Mouse (Mus musculus) layer of hippocampus, adult 9-10 months (tissue): ENCODE measurements around the gene Card14.
"Not testable (repeated sequence)": the region's sequence is repeated elsewhere in the genome, so short reads cannot be mapped to it uniquely, and the experiment has no call there.

Experiments used
- DNase-seq: peaks from one replicate; pipeline ENCODE4 v3.0.0; 2022; ENCODE audit warnings: low spot score

Card14 gene

DNA sequence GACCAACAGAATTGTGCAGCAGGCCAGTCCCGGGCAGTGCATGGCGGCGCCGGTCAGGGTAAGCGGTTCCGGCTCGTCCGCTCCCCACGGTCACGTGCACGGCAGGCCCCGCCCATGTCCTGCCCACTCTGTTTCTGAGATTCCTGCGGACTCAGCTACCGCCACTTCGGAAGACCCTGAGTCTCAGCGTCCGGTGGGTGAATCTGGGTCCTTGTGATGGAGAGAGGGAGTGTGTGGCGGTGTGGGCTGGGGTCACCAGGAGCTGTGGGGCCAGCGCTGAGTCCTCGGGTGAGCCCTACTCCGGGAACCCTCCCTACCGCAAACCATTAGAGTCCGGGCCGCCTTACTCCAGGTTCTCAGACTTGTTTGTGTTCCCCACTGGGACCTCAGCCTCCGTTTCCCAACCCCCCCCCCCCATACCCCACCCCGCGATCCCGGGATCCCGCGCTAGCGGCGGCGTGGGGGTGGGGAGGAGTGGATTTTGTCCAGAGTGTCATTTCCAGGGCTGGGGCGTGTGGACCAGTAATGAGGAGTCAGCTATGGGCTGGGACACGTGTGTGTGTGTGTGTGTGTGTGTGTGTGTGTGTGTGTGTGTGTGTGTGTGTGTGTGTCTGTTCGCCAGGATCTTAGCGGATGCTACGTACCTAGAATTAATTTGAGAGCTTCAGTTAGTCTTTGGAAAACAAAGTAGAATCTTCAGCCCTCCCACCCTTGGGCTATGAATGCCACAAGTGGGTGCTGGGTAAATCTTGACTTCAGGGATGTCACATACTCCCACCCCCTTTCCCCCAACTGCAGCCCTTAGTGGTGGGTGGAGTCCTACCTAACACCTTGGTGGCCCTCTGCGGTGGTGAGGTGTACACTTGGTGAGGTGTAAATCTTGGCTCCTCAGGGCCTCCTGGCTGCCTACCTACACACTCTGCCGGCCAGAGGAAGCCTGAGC is 48.1 kb downstream of the Card14 start, which contains the start of the genes Sgsh and Slc26a11:
Gene Sgsh (minus strand): TSS at position 94 of the 943 bp plus-strand sequence.
Gene Slc26a11 (plus strand): TSS at position 115 of the 943 bp plus-strand sequence.
- DNase-seq = peak; percentile 29

DNA sequence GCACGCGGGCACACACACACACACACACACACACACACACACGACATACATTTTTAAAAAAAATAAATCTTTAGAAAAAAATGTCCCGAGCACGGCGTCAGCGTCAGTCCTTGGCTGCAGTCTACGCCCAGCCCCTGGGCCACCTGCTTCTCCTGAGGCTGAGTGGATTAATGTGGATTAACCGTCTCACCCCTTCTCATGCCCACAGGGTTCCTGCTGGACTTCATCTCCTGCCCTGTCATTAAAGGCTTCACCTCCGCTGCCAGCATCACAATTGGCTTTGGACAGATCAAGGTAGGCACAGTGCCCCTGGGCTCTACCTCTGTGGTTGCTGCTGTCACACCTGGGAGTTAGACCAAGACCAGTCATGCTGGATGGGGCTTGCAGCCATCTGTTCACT is 51.5 kb downstream of the Card14 start:
- no peak for DNase-seq

DNA sequence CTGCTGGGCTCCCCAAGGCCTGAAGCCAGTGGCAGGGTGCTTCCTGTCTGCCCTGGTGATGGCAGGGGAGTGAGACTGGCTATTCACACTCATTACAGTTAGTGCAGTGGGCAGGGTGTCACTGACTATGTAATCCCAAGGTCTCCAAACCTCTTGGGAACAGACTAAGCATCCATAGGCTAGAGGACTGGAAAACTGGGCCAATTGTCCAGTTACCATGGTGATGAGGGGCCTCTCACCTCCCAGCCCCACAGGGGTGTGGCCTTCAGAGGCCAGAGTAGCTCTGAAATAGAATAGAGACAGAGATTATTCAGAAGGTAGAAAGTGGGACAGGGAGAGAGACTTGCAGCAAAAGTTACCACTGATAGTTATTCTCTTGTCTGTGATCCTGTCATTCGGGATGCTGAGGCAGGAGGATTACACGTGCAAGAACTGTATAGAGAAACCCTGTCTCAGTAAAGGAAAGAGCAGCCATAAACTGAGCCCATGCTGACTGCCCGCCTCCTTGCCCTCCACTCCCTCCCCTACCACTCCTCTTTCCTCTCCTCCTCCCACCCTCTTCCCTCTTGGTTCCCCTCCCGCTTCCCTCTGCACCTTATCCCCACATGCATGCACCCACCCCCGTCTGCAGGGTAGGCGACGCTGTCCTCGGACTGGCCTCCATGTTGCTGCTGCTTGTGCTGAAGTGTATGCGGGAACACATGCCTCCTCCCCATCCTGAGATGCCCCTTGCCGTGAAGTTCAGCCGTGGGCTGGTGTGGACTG is 55.4 kb downstream of the Card14 start:
- DNase-seq = no peak

DNA sequence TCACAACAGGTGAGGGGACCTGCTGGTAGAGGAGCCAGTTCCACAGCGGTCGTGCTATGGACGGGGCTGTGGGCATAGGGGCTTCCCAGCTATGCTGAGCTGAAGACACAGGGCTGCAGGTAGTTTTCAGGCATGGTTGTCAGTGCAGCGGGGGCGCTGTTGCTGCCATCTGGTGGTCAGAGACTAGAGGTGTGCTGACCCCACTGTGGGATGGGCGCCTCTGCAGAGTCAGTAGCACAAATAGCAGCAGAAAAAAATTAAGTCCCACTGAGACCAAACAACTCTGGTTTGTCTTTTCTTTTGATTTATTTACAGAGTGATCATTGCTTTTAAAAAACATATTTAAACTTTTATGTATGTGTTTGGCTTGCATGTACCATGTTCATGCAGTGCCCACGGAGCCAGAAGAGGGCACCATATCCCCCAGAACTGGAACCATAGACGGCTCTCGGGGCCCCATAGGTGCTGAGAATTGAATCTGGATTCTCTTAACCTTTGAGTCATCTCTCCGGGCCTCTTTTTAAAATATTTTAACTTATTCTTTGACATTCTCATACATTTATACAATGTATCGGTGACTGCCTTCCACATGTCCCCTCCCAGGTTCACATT is 56.1 kb downstream of the Card14 start:
- peak; percentile 46 for DNase-seq

DNA sequence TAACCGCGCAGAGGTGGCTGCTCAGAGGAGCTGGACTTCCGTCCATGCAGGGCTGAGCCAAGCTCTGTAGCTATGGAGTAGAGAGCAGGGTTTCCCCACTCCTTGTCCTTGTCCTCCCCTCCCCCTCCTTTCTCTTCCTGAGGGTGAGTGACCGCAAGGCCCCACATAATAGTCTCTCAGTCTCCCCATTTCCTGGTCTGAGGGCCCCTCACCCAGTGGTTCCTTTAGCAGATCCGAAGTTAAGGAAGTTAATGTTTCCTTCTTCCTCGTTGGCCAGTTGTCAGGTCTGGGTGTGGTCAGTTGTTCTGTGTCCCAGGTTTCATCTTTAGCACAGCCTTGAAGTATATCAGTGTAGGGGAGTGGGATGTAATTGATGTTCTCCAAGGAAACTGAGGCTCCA is 67.9 kb downstream of the Card14 start:
- DNase-seq = no peak

DNA sequence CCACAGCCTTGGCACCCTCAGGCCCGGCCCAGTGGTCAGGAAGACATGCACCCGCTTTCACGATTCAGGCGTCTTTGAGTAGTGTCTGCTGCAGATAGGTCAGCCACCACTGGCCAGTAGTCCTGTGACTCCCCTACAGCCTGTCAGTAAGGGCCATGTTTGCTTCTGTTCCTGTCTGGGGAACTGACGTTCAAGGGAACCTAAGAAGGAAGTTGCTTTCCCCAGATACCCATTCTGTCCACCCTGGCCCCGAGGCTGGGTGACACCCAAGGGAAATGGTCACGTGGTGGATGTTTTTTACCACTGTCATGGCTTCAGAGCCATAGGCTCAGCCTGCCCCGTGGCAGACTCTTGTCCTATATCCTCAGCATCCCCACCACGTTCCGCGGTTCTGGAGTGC is 69.8 kb downstream of the Card14 start:
- no peak for DNase-seq

DNA sequence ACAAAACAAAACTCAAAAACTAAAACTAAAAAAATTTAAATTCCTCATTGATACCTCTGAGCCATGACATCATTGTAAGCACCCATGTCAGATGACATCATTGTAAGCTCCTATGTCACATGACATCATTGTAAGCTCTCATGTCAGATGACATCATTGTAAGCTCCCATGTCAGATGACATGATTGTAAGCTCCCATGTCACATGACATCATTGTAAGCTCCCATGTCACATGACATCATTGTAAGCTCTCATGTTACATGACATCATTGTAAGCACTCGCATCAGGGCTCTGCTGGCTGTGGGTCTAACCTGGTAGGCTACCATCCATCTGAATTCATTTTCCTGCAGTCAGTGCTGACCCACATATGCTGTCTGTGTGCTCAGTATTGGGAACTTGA is 71.0 kb downstream of the Card14 start:
- DNase-seq = no peak

DNA sequence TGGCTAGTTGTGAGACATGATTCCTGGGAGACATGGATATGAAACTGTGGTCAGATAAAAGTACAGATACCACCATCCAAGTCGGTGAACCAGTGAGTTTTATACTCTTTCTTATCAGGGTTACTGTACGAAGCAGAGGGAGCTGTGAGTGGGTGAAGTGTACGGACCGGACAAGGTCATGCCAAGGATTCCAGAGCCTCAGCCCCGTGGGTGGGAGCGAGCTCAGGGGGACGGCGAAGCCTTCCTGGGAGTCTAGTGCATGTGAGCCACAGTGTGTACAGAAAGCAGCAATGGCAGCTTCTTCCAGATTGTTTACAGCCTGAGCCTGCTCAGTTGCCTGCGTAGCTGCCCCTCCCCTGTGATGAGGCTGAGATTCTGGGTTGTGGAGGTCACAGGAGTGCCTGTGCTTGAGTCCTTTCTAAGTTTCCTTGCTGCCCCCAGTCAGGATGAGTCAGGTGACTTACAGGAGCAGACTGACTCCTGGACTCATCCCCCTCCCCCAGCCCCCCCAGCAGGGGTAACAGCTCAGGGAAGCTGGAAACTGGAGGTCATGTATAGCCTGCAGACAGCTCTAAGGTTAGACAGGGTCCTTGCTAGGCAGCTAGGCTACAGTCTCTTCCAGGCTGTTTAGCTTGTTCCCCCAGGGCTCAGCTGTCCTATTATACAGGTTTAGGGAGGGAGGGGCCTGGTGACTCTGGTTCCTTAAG is 74.2 kb downstream of the Card14 start:
- DNase-seq = no peak

DNA sequence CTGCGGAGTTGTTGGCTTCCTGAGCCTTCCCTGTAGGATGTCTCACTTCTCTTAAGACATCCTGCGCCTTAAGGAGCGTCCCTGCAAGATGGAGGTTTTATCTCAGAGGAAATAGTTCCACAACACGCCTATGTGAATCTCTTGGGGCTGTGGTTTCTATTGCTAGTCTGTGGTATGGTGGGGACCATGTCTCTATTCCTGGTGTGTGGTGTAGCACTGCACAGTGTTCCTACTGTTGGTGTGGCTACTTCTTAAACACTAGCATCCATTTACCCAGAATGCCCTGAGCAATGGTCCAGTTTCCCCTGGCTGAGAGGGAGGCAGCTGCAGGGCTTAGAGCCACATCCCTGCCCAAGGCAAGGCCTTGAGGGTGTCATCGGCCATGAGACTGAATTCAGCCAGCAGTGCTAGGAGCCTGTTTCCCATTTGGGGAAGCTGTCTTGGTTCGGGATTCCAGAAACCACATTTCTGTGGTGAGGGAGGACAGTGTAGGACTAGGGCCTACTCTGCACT is 74.8 kb downstream of the Card14 start:
- DNase-seq = no peak

DNA sequence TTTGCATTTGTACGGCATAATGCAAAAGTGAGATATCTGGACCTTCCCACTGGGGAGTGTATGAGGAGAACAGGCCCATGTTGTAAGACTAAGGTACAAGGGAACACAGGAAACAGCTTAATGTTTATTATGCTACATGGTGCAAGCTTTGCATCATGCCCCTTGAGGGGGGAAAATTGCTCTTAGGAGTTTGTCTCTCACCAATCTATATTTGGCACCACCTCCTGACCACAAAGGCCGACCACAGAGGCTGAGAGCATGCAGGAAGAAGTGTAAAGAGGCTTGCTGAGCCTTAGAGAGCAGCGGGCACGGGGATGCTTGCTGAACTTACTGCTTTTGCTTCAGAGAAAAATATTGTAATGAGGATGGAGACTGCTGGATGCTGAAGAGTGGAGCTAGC is 77.3 kb downstream of the Card14 start:
- no peak for DNase-seq

DNA sequence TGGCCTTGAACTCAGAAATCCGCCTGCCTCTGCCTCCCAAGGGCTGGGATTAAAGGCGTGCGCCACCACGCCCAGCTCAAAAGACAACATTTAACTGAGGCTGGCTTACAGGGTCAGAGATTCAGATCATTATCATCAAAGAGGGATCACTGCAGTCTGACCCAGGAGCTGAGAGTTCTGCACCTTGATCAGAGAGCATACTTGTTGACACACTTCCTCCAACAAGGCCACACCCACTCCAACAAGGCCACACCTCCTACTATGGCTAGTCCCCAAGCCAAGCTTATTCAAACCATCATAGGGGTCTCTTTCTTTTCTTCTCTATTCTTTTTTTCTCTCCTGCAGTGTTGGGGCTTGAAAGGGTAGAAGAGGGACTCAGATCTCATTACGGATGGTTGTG is 78.7 kb downstream of the Card14 start:
- no peak for DNase-seq

DNA sequence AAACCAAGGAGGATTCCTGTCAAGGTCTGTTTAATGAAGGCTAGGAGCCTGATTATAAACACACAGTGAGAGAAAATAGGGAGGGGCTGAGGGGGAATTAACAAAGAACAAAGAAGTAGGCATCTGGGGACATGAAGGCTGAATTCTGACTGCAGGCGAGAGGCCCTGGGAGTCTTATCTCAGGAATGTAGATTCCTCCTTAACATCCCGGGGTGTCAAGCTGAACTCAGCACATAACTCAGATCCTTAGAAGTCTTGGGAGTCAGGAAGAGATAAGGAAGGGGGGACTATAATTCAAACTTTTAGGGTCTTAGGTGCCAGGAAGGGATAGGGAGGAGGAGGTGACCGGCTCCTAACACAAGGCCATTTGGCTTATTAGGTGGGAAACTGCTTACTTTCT is 79.7 kb downstream of the Card14 start:
- DNase-seq = not testable (repeated sequence)

DNA sequence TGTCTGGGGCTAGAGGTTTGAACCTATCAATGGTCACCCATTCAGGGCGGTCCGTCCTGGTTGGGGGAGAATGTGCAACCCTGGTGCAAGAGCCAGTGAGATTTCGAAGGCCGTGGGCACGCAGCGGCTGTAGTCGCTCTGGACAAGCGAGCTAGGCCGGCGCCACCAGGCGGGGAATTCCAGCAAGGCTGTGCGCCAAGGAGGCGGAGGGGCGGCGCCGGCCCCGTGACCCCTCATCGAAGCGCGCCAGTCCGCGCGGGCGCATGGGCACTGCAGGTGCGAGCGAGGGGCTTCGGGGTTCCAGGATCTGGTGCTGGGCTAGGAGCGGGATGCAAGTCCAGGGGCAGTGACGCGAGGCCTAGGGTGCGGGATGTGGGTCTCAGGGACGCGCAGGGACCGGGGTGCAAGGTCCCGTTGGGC is 82.3 kb downstream of the Card14 start:
- no peak for DNase-seq

DNA sequence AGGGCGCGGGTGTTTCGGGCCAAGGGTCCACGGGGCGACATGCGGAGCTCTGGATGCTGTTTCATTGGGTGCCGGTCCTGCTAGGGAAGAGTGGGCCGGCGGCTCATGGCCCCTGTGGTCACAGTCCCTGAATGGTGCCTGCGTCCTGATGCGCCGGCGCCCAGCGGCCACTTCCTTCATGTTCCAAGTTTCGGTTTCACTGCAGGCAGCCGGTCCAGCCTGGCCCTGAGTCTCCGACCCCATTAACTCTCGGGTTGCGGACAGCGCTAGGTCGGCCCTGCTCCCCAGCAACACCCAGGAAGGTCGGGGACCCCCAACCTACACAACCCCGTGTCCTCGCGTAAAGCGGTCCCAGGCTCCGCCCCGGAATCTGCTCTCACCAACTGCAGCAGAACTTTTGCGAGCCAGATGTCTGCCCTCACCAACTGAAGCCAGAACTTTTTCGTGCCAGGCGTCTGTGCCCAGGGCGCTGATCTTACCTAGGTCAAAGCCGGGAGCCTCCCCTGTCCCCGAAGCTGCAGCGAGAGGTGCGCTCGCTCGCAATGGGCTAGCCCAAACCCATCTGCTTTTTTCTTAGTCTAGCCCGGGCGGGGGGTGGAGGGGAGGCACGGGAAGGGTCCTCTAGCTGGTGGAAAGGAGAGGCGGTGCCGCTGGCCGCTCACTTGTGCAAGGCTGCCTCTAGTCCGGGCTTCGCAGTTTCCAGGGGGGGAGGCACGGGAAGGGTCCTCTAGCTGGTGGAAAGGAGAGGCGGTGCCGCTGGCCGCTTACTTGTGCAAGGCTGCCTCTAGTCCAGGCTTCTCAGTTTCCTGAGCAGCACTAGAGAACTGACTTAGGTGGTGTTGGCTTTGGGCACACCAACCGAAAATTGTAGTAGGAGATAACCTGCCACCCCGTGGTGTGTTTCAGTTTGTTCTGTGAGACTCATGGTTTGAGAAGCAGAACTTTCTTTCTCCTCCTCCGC is 83.0 kb downstream of the Card14 start:
- DNase-seq = peak; percentile 31

DNA sequence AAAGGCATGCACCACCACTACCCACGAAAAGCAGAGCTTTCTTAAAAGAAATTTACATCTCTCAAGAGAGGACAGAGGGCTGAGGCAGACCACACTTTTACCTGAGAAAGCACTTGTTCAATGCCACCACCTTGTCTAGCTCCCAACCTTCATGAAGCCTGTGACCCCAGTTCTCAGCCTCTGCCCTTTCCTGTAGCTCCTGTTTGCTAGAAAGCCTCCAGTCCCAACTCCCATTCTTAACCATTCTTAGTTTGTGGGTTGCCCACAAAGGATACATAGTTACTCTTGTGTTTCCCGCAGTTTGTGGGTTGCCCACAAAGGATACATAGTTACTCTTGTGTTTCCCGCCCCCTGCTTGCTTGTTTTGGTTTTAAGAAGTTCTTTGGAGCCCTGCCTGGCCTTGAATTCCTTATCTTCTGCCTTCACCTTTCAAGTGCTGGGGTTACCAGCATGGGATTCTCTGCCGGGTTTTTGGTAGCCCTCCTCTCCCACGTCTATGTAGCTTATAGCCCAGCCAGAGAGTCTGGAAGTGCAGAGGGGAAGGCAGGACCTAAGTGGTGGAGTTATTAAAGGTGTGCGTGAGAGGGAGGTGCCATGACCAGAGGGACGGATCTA is 83.9 kb downstream of the Card14 start:
- DNase-seq = no peak

DNA sequence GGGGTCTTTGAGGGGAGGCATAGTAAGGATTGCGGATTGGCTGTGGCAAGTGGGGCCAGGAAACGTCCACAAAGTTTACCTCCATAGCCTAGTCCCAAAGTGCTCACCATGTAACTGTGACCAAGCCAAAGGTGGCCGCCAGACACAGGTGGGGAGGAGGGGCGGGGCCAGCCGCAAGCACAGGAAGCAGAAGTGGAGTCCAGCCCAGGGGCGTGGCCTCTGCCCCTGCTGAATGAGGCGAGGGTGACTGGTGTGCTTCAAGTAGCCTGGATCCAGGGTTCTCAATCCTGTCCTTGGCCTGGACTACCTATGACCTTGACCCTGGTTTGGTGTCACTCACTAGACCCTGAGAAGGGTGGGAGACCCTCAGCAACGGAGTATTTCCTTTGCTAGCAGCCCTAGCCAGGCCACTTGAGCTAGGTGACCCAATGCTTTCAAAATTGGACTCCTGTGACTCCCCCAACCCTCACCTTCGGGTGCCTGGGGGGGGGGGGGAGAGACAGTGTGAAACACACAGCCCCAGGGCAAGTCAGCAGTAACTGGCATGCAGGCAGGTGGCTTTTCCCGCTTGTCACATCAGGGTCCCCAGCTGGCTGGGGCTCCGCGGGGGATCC is 84.5 kb downstream of the Card14 start:
- no peak for DNase-seq

DNA sequence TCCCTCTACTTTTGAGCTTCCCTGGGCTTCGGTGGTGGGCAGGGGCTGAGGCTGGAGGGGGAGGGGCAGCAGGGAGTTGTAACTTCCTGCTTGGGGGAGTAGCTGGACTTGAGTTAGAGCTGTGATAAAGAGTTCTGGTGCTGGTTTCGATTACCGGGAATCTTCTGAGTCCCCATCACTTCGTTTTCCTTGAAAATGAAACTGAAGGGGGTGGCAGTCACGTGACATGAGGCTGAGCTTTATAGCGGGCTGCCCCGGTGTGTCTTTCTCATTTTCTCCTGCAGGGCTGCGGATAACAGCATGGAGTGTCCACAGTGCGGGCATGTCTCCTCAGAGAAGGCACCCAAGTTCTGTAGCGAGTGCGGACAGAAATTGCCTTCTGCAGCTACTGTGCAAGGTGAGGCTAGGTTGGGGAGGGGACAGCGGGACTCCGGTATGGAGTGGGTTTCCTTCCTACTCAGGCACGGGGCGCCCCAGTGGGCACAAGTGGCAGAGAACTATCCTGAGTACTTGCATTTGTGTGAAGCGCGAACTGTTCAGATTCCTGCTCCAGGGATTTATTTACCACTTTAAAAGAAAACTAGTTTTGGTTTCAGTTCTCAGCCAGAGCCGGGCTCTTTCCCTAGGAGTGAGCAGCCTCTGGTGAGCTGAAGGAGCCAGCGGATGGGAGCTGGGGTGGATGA is 85.4 kb downstream of the Card14 start, which contains the start of gene Rnf213:
Gene Rnf213 (plus strand): TSS at position 301 of the 683 bp plus-strand sequence.
- DNase-seq = no peak

DNA sequence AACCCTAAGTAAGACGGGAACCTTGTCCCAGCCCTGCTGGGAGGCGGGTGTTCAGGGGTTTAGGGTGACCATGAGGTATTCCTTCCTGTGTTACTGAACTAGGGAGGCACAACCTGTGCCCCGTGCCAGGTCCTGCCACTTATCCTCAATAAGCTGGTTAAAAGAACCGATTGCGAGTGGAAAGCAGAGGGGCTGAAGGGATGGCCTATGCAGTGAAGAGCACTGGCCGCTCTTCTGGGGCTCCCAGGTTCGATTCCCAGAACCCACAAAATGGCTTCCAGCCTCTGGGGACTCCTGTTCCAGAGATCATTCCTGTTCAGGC is 85.9 kb downstream of the Card14 start:
- no peak for DNase-seq

DNA sequence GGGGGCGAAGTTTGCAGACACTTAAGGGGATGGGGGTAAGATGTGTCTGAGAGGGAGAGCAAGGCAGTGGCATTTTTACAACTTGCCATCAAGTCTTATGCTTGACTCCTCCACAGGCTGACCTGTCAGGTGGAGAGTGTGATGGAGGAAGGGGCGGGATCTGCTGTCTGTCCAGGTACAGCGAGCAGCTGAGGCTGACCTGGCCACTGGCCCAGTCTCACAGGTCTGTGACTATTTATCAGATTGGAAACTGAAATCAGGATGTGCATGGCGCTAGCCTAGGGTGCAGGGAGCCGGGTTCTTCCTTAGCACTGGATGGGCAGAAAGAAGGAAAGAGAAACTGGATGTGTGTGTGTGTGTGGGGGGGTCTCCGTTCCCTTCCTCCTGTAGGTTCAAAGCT is 86.6 kb downstream of the Card14 start:
- no peak for DNase-seq
